Mouse (Mus musculus) kidney, adult 2 months (tissue): ENCODE measurements around the gene Adprhl1.

ENCODE experiments used
- CTCF ChIP-seq: fragments of 200-500 bp; conservative IDR thresholded peaks from 2 replicates; pipeline ENCODE4 v1.5.1; 2011; ENCODE audit warnings: low read depth, mild to moderate bottlenecking, control low read depth, low read length, moderate library complexity, mixed read lengths; ENCODE audit not compliant: insufficient read depth, insufficient read length
- POLR2A ChIP-seq: fragments of 200-500 bp; IDR thresholded peaks from one replicate; pipeline ENCODE4 v1.6.1; 2011; ENCODE audit warnings: low read depth, low read length, control low read depth

GRCm38 (mm10) chr8:13202041-13202440 lies 51.9 kb downstream of the Adprhl1 start:
- TF ChIP-seq CTCF (no peak), POLR2A (no peak)
